Mouse (Mus musculus) spleen, adult 2 months (tissue): ENCODE results near the gene Ntrk2.

Source experiments
- CTCF ChIP-seq: fragments of 200-500 bp; IDR thresholded peaks from 2 replicates; pipeline ENCODE4 v1.5.1; 2011; ENCODE audit warnings: mild to moderate bottlenecking, inconsistent platforms; ENCODE audit not compliant: insufficient read depth, insufficient read length, insufficient replicate concordance; ENCODE audit errors: extremely low read depth
- POLR2A ChIP-seq: fragments of 200-500 bp; IDR thresholded peaks from 2 replicates; pipeline ENCODE4 v1.6.1; 2011; ENCODE audit warnings: low read depth, low read length, inconsistent platforms

DNA sequence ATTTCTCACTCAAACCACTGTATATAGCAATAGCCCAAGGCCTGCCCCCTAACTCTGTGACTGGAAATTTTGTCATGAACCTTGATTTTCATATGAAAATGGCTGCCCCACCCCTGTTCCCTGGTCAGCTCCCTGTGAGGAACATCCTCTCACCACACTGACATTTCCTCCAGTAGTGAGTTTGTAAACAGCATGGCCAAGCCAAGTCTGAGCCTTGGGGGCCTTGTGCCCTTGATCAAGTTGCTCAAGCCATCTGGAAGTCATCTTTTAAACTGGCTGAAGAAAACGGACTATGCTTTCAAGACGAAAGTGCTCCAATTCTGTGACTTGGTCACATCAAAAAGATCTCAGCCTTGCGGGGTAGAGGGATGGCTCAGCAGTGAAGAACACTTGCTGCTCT, 114.9 kb downstream of the Ntrk2 start:
- TF ChIP-seq CTCF (no peak), POLR2A (no peak)
